27 mouse cellular contexts compared by ENCODE assay signal in genomic region chr1:188261903-188262682, GRCm38 (mm10). TPM values are rescaled to one million over a fixed set of nuclear protein-coding genes. Genes with fewer than 3 reads are reported as not detected.
A peak's percentile ranks its signal among the peaks of the same experiment; 100 is the strongest.
DNase-seq lines count a peak whose midpoint lies in the region; ATAC-seq lines count a peak whose summit lies in the region.
"Had no signal": no experiment of that assay in that cellular context is flagged by ENCODE, and none has a peak within 500 bp of the region (broad histone marks: within the 10 kb centered on the region; RNA-seq: fewer than 3 reads in every experiment).

Gene Ush2a (plus strand): TSS chr1:188262023.

- ATAC-seq in embryonic facial prominence, embryonic 11.5 days (replicated peaks; ENCODE audit: insufficient number of reproducible peaks, low FRiP score, low TSS enrichment, low read depth) = peak; percentile 49; the same call in 1 of the 2 replicates
- ATAC-seq in hindbrain, embryonic 16.5 days = no peak
- peak; percentile 58 for ATAC-seq in neural tube, embryonic 11.5 days (ENCODE audit: insufficient read depth, low FRiP score, low TSS enrichment)
- ATAC-seq: CD4-positive, CD25-positive, alpha-beta regulatory T cell, adult 4 months had no signal

- H3K9me3 ChIP-seq in embryonic facial prominence, embryonic 11.5 days (replicated peaks; ENCODE audit: control insufficient read depth, low read length) = no peaks in the 10 kb centered on the region
- H3K9me3 ChIP-seq in embryonic facial prominence, embryonic 10.5 days = no peaks in the 10 kb centered on the region
- H3K9me3 ChIP-seq in hindbrain, embryonic 10.5 days = no peaks in the 10 kb centered on the region
- no peaks in the 10 kb centered on the region for H3K9me3 ChIP-seq in hindbrain, embryonic 16.5 days (ENCODE audit: control insufficient read depth, low read length)
- H3K9me3 ChIP-seq in neural tube, embryonic 11.5 days (ENCODE audit: control insufficient read depth, low read length) = no peaks in the 10 kb centered on the region
- H3K9me3 ChIP-seq: embryonic facial prominence, embryonic 13.5 days; heart, embryonic 15.5 days; limb, embryonic 10.5 days; liver, embryonic 15.5 days; lung, embryonic 15.5 days had no signal

- H3K4me2 ChIP-seq in embryonic facial prominence, embryonic 11.5 days (ENCODE audit: low read depth, low read length) = no peak within 1 kb of the TSS
- no peak within 1 kb of the TSS for H3K4me2 ChIP-seq in hindbrain, embryonic 16.5 days (ENCODE audit: low read length)
- no peak within 1 kb of the TSS for H3K4me2 ChIP-seq in neural tube, embryonic 11.5 days (ENCODE audit: low read depth)
- H3K4me2 ChIP-seq: embryonic facial prominence, embryonic 13.5 days; heart, embryonic 15.5 days; liver, embryonic 15.5 days; lung, embryonic 15.5 days had no signal

- 63% methylated on average over 10 of the region's 10 CpGs for WGBS in embryonic facial prominence, embryonic 11.5 days
- WGBS in embryonic facial prominence, embryonic 10.5 days = 65% methylated on average over 10 of the region's 10 CpGs
- 51% methylated on average over 10 of the region's 10 CpGs for WGBS in hindbrain, embryonic 10.5 days
- 39% methylated on average over 10 of the region's 10 CpGs for WGBS in hindbrain, embryonic 16.5 days
- 56% methylated on average over 10 of the region's 10 CpGs for WGBS in neural tube, embryonic 11.5 days

- DNase-seq in embryonic facial prominence, embryonic 11.5 days (ENCODE audit: low spot score) = no peak
- no peak for DNase-seq in embryonic facial prominence, embryonic 10.5 days (ENCODE audit: low spot score)
- no peak for DNase-seq in hindbrain, embryonic 10.5 days (ENCODE audit: low spot score)
- DNase-seq in neural tube, embryonic 11.5 days (ENCODE audit: low spot score) = peak; percentile 19
- DNase-seq in neural tube, embryonic 10.5 days (ENCODE audit: extremely low spot score, low spot score) = no peak
- DNase-seq in left cerebral cortex, postnatal 14 days (ENCODE audit: low spot score in 2 of 2) = no peak
- DNase-seq: adrenal gland, postnatal 14 days; cerebellum, adult 8-10 months; cerebellum, postnatal 36 days; gastrocnemius, adult 2 months; heart, postnatal 4 days; kidney, adult 9 months; kidney, postnatal 14 days; liver; lung, postnatal 36 days; thymus, postnatal 14 days had no signal

- no peak within 1 kb of the TSS for H3K27ac ChIP-seq in embryonic facial prominence, embryonic 11.5 days (replicated peaks; ENCODE audit: low read depth, low read length)
- H3K27ac ChIP-seq in embryonic facial prominence, embryonic 10.5 days (replicated peaks) = no peak within 1 kb of the TSS
- peak within 1 kb of the TSS; percentile 57 for H3K27ac ChIP-seq in hindbrain, embryonic 10.5 days
- H3K27ac ChIP-seq in hindbrain, embryonic 16.5 days (ENCODE audit: low read depth, low read length) = no peak within 1 kb of the TSS
- no peak within 1 kb of the TSS for H3K27ac ChIP-seq in neural tube, embryonic 11.5 days (ENCODE audit: low read depth, low read length)
- H3K27ac ChIP-seq: embryonic facial prominence, embryonic 13.5 days; gastrocnemius, adult 2 months; heart, embryonic 15.5 days; liver, embryonic 15.5 days; lung, embryonic 15.5 days had no signal

- no peaks in the 10 kb centered on the region for H3K36me3 ChIP-seq in embryonic facial prominence, embryonic 11.5 days (replicated peaks; ENCODE audit: control insufficient read depth, insufficient read depth, low read depth, low read length)
- no peaks in the 10 kb centered on the region for H3K36me3 ChIP-seq in embryonic facial prominence, embryonic 10.5 days (replicated peaks)
- H3K36me3 ChIP-seq in hindbrain, embryonic 10.5 days = no peaks in the 10 kb centered on the region
- H3K36me3 ChIP-seq in hindbrain, embryonic 16.5 days (ENCODE audit: control insufficient read depth, insufficient read depth, low read length) = no peaks in the 10 kb centered on the region
- no peaks in the 10 kb centered on the region for H3K36me3 ChIP-seq in neural tube, embryonic 11.5 days (ENCODE audit: control insufficient read depth, insufficient read depth, low read length)
- H3K36me3 ChIP-seq: embryonic facial prominence, embryonic 13.5 days; heart, embryonic 15.5 days; limb, embryonic 10.5 days; liver, embryonic 15.5 days; lung, embryonic 15.5 days had no signal

- H3K9ac ChIP-seq in embryonic facial prominence, embryonic 11.5 days (replicated peaks; ENCODE audit: low read length) = no peak within 1 kb of the TSS
- H3K9ac ChIP-seq in hindbrain, embryonic 16.5 days (ENCODE audit: low read depth, low read length) = no peak within 1 kb of the TSS
- no peak within 1 kb of the TSS for H3K9ac ChIP-seq in neural tube, embryonic 11.5 days (ENCODE audit: low read length)
- H3K9ac ChIP-seq: embryonic facial prominence, embryonic 13.5 days; heart, embryonic 15.5 days; liver, embryonic 15.5 days; lung, embryonic 15.5 days had no signal

- H3K4me3 ChIP-seq in embryonic facial prominence, embryonic 11.5 days (ENCODE audit: low read depth, low read length) = no peak within 1 kb of the TSS
- no peak within 1 kb of the TSS for H3K4me3 ChIP-seq in embryonic facial prominence, embryonic 10.5 days
- H3K4me3 ChIP-seq in hindbrain, embryonic 10.5 days = no peak within 1 kb of the TSS
- H3K4me3 ChIP-seq in hindbrain, embryonic 16.5 days (ENCODE audit: low read length) = no peak within 1 kb of the TSS
- H3K4me3 ChIP-seq in neural tube, embryonic 11.5 days (ENCODE audit: low read depth, low read length) = no peak within 1 kb of the TSS
- H3K4me3 ChIP-seq: embryonic facial prominence, embryonic 13.5 days; erythroblast, embryonic 14.5 days; gastrocnemius, adult 2 months; heart, embryonic 15.5 days; limb, embryonic 10.5 days; liver, embryonic 15.5 days; lung, embryonic 15.5 days had no signal

- no peaks in the 10 kb centered on the region for H3K27me3 ChIP-seq in embryonic facial prominence, embryonic 11.5 days (ENCODE audit: control insufficient read depth, insufficient read depth, low read length)
- no peaks in the 10 kb centered on the region; the same call in 1 of the 2 replicates for H3K27me3 ChIP-seq in embryonic facial prominence, embryonic 10.5 days (replicated peaks; ENCODE audit: low read depth, poor library complexity, severe bottlenecking)
- H3K27me3 ChIP-seq in hindbrain, embryonic 10.5 days (ENCODE audit: insufficient read depth, poor library complexity, severe bottlenecking) = no peaks in the 10 kb centered on the region
- H3K27me3 ChIP-seq in hindbrain, embryonic 16.5 days (replicated peaks; ENCODE audit: control insufficient read depth, insufficient read depth, low read length) = no peaks in the 10 kb centered on the region
- H3K27me3 ChIP-seq in neural tube, embryonic 11.5 days (ENCODE audit: control insufficient read depth, insufficient read depth, low read length) = no peaks in the 10 kb centered on the region
- H3K27me3 ChIP-seq: embryonic facial prominence, embryonic 13.5 days; heart, embryonic 15.5 days; liver, embryonic 15.5 days; lung, embryonic 15.5 days had no signal

- H3K4me1 ChIP-seq in embryonic facial prominence, embryonic 11.5 days (ENCODE audit: control insufficient read depth, insufficient read depth, low read length) = no peaks in the 10 kb centered on the region
- H3K4me1 ChIP-seq in embryonic facial prominence, embryonic 10.5 days = peaks cover 28% of the 10 kb centered on the region
- H3K4me1 ChIP-seq in hindbrain, embryonic 10.5 days (replicated peaks) = peaks cover 30% of the 10 kb centered on the region
- no peaks in the 10 kb centered on the region for H3K4me1 ChIP-seq in hindbrain, embryonic 16.5 days (ENCODE audit: control insufficient read depth, insufficient read depth, low read depth, low read length)
- H3K4me1 ChIP-seq in neural tube, embryonic 11.5 days (ENCODE audit: control insufficient read depth, insufficient read depth, low read length) = peaks cover 3% of the 10 kb centered on the region; the same call in 1 of the 2 replicates
- H3K4me1 ChIP-seq: liver, embryonic 15.5 days; lung, embryonic 15.5 days had no signal

- intact Hi-C loops in left cerebral cortex, postnatal 14 days (cut with DNase I) = no loop called here

RNA-seq across cellular contexts. Expression of gene Ush2a, which starts in this region (rescaled TPM):
- 0.07 TPM in 1 of 2 replicates, not detected in the other for polyA plus RNA-seq in embryonic facial prominence, embryonic 11.5 days (2014; fragmentation: Nextera tagmentation; extraction: Ambion mirVana)
- 0.01 and 0.09 TPM in 2 replicates for polyA plus RNA-seq in embryonic facial prominence, embryonic 10.5 days (2016; fragmentation: Nextera tagmentation; extraction: Ambion mirVana)
- 0.16 and 0.17 TPM in 2 replicates for polyA plus RNA-seq in hindbrain, embryonic 10.5 days (2016; fragmentation: Nextera tagmentation; extraction: Ambion mirVana)
- polyA plus RNA-seq in hindbrain, embryonic 16.5 days (2015; fragmentation: Nextera tagmentation; extraction: Ambion mirVana) = 0.21 and 0.34 TPM in 2 replicates
- polyA plus RNA-seq in neural tube, embryonic 11.5 days (2014; fragmentation: Nextera tagmentation; extraction: Ambion mirVana) = 0.07 and 0.24 TPM in 2 replicates
- under 1 TPM; 0.09 to 0.23 TPM for total RNA-seq in left cerebral cortex, postnatal 14 days (2021)
- total RNA-seq: gastrocnemius, adult 2 months; neutrophil, adult 5-6 weeks had no signal
- polyA plus RNA-seq: erythroblast, embryonic 14.5 days; liver, embryonic 15.5 days; spleen, adult 2 months; stomach, embryonic 14.5 days had no signal

Comparison
In these comparisons a context has a peak if more than half of its experiments do, and no peak if none do; other contexts are left out.
1. Peak in ATAC-seq in embryonic facial prominence, embryonic 11.5 days; RNA of the gene not detected or under 1 TPM.
2. Peak in DNase-seq and ATAC-seq in neural tube, embryonic 11.5 days; RNA of the gene not detected or under 1 TPM.